ENCODE assay signal across 15 mouse cellular contexts in genomic region chr13:63270191-63270590, GRCm38 (mm10).
A peak's percentile ranks its signal among the peaks of the same experiment; 100 is the strongest.
DNase-seq lines count a peak whose midpoint lies in the region; ATAC-seq lines count a peak whose summit lies in the region.
"Had no signal": no experiment of that assay in that cellular context is flagged by ENCODE, and none has a peak within 500 bp of the region (broad histone marks: within the 10 kb centered on the region; RNA-seq: fewer than 3 reads in every experiment).

No protein-coding gene starts in this region.

- ATAC-seq in kidney, embryonic 16.5 days (ENCODE audit: low FRiP score, low TSS enrichment), result no peak
- no peak for ATAC-seq in stomach, embryonic 15.5 days (ENCODE audit: insufficient read depth, low FRiP score, low read depth)
- no peak for ATAC-seq in midbrain, embryonic 16.5 days

- no peak overlapping the region for H3K9ac ChIP-seq in kidney, embryonic 16.5 days (replicated peaks; ENCODE audit: low read length)
- H3K9ac ChIP-seq in stomach, embryonic 15.5 days, result no peak overlapping the region
- no peak overlapping the region for H3K9ac ChIP-seq in midbrain, embryonic 16.5 days (ENCODE audit: low read depth, low read length)
- H3K9ac ChIP-seq: heart, embryonic 12.5 days had no signal

- H3K9me3 ChIP-seq in kidney, embryonic 16.5 days (ENCODE audit: low read length), result no peaks in the 10 kb centered on the region
- H3K9me3 ChIP-seq in stomach, embryonic 15.5 days, result no peaks in the 10 kb centered on the region
- H3K9me3 ChIP-seq in midbrain, embryonic 16.5 days (replicated peaks; ENCODE audit: control insufficient read depth, low read length, poor library complexity, severe bottlenecking), result no peaks in the 10 kb centered on the region
- H3K9me3 ChIP-seq: heart, embryonic 12.5 days had no signal

- 0 out of 2 replicates have a peak overlapping the region, but pooled peaks have one; percentile 23 for H3K4me2 ChIP-seq in kidney, embryonic 16.5 days (replicated peaks; ENCODE audit: low read depth, low read length)
- peak overlapping the region; percentile 37 for H3K4me2 ChIP-seq in stomach, embryonic 15.5 days
- no peak overlapping the region for H3K4me2 ChIP-seq in midbrain, embryonic 16.5 days (ENCODE audit: low read length)
- H3K4me2 ChIP-seq: heart, embryonic 12.5 days; liver, embryonic 11.5 days had no signal

- H3K27me3 ChIP-seq in kidney, embryonic 16.5 days (ENCODE audit: insufficient read depth, low read length), result no peaks in the 10 kb centered on the region
- H3K27me3 ChIP-seq in stomach, embryonic 15.5 days (replicated peaks), result no peaks in the 10 kb centered on the region
- peaks cover 6% of the 10 kb centered on the region for H3K27me3 ChIP-seq in midbrain, embryonic 16.5 days (ENCODE audit: control insufficient read depth, insufficient read depth, low read depth, low read length)
- H3K27me3 ChIP-seq: heart, embryonic 12.5 days had no signal

- H3K4me1 ChIP-seq in kidney, embryonic 16.5 days (ENCODE audit: insufficient read depth, low read length), result peaks cover 69% of the 10 kb centered on the region
- peaks cover 39% of the 10 kb centered on the region for H3K4me1 ChIP-seq in stomach, embryonic 15.5 days
- peaks cover 17% of the 10 kb centered on the region for H3K4me1 ChIP-seq in midbrain, embryonic 16.5 days (ENCODE audit: control insufficient read depth, insufficient read depth, low read length)

- H3K4me3 ChIP-seq in kidney, embryonic 16.5 days (ENCODE audit: low read length), result no peak overlapping the region
- H3K4me3 ChIP-seq in stomach, embryonic 15.5 days (replicated peaks), result no peak overlapping the region; the same call in 1 of the 2 replicates
- H3K4me3 ChIP-seq in midbrain, embryonic 16.5 days (ENCODE audit: low read depth, low read length), result no peak overlapping the region
- H3K4me3 ChIP-seq: erythroblast, embryonic 14.5 days; heart, embryonic 12.5 days had no signal

- 54% methylated on average over 5 of the region's 5 CpGs for WGBS in kidney, embryonic 16.5 days
- 30% methylated on average over 5 of the region's 5 CpGs for WGBS in large intestine, adult 2 months
- WGBS in stomach, embryonic 15.5 days, result 58% methylated on average over 5 of the region's 5 CpGs
- WGBS in midbrain, embryonic 16.5 days, result 47% methylated on average over 5 of the region's 5 CpGs

- DNase-seq in adrenal gland, adult 2 months, result peak; percentile 10
- DNase-seq in adrenal gland, postnatal 4 days (ENCODE audit: low spot score in 2 of 2), result no peak
- no peak for DNase-seq in kidney, adult 18-20 months
- peak; percentile 70 for DNase-seq in large intestine, adult 2 months (ENCODE audit: low read depth, low spot score)
- no peak for DNase-seq in cerebellum, postnatal 10 days
- DNase-seq: adrenal gland, postnatal 14 days; cerebellum, adult 11-12 months; midbrain, embryonic 14.5 days; thymus, postnatal 25 days had no signal

- H3K27ac ChIP-seq in kidney, embryonic 16.5 days (ENCODE audit: low read length), result no peak overlapping the region; the same call in 1 of the 2 replicates
- H3K27ac ChIP-seq in stomach, embryonic 15.5 days, result peak overlapping the region; percentile 52; the same call in 1 of the 2 replicates
- H3K27ac ChIP-seq in midbrain, embryonic 16.5 days (ENCODE audit: low read length), result no peak overlapping the region

- no peaks in the 10 kb centered on the region for H3K36me3 ChIP-seq in kidney, embryonic 16.5 days (ENCODE audit: insufficient read depth, low read length)
- no peaks in the 10 kb centered on the region for H3K36me3 ChIP-seq in stomach, embryonic 15.5 days
- H3K36me3 ChIP-seq in midbrain, embryonic 16.5 days (ENCODE audit: control insufficient read depth, insufficient read depth, low read length), result no peaks in the 10 kb centered on the region

Comparison
In these comparisons a context has a peak if more than half of its experiments do, and no peak if none do; other contexts are left out.
1. DNase-seq: peak in adrenal gland, adult 2 months (single experiment) and large intestine, adult 2 months (single experiment); none in adrenal gland, postnatal 4 days (0 of 2), kidney, adult 18-20 months (single experiment) and cerebellum, postnatal 10 days (0 of 2).